Mouse (Mus musculus) limb, embryonic 11.5 days (tissue): Measurements from ENCODE around the gene Bbs12. TPM values are rescaled to one million over a fixed set of nuclear protein-coding genes. Genes with fewer than 3 reads are reported as not detected.
A peak's percentile ranks its signal among the peaks of the same experiment; 100 is the strongest.

ENCODE experiments used
- ATAC-seq: fragments of 200-750 bp; cut with Nextera tagmentation; 2 replicates; pipeline ENCODE4 v1.8.0; 2017; ENCODE audit warnings: low read depth; ENCODE audit not compliant: insufficient number of reproducible peaks, low FRiP score, low TSS enrichment
- DNase-seq: peaks from one replicate; pipeline ENCODE4 v3.0.0-alpha.2; 2015; ENCODE audit warnings: low spot score
- H3K27ac ChIP-seq: fragments of 300-500 bp; sonication (generic); replicated peaks from 2 replicates; pipeline ENCODE4 v1.5.1; 2014; ENCODE audit warnings: low read depth, mild to moderate bottlenecking, low read length
- H3K27me3 ChIP-seq: fragments of 300-500 bp; sonication (generic); 2 replicates; pipeline ENCODE4 v1.6.1; 2014; ENCODE audit warnings: mild to moderate bottlenecking, low read length, mixed read lengths; ENCODE audit not compliant: control insufficient read depth, insufficient read depth
- H3K36me3 ChIP-seq: fragments of 300-500 bp; sonication (generic); 2 replicates; pipeline ENCODE4 v1.6.1; 2014; ENCODE audit warnings: mild to moderate bottlenecking, low read length, moderate library complexity, mixed read lengths; ENCODE audit not compliant: control insufficient read depth, insufficient read depth
- H3K4me1 ChIP-seq: fragments of 300-500 bp; sonication (generic); 2 replicates; pipeline ENCODE4 v1.6.1; 2014; ENCODE audit warnings: low read length, mixed read lengths; ENCODE audit not compliant: control insufficient read depth, insufficient read depth
- H3K4me2 ChIP-seq: fragments of 300-500 bp; sonication (generic); 2 replicates; pipeline ENCODE4 v1.6.1; 2014; ENCODE audit warnings: low read depth, mild to moderate bottlenecking, moderate library complexity; ENCODE audit not compliant: severe bottlenecking
- H3K4me3 ChIP-seq: fragments of 300-500 bp; sonication (generic); 2 replicates; pipeline ENCODE4 v1.5.1; 2014; ENCODE audit warnings: low read depth, low read length
- H3K9ac ChIP-seq: fragments of 300-500 bp; sonication (generic); 2 replicates; pipeline ENCODE4 v1.6.1; 2014; ENCODE audit warnings: mild to moderate bottlenecking, low read length
- H3K9me3 ChIP-seq: fragments of 300-500 bp; sonication (generic); 2 replicates; pipeline ENCODE4 v1.6.1; 2016; ENCODE audit warnings: low read length; ENCODE audit not compliant: control insufficient read depth
- WGBS: fragments of 180-500 bp; shearing (Covaris S2); extraction: QIAGEN DNeasy Blood & Tissue Kit; methylation state at CpG from one replicate; pipeline ENCODE4 v1.1.7; 2014; 5-methylcytosine and 5-hydroxymethylcytosine counted together
- polyA plus RNA-seq: library from polyadenylated mRNA; unstranded; fragments of >200 nt; fragmentation: Nextera tagmentation; extraction: Ambion mirVana; gene quantifications from 2 replicates; pipeline ENCODE4 v1.2.1, GENCODE M21; 2014

The Bbs12 gene
- 8.6 and 11.8 TPM in 2 replicates for polyA plus RNA-seq

- under 1% methylated on average over 40 of the region's 54 CpGs for WGBS
- peak within 1 kb of the TSS; percentile 83 for H3K9ac ChIP-seq
These were observed at the start of gene Bbs12, which contains the start of gene Cetn4 for GRCm38 (mm10) chr3:37312370-37312941. Bbs12 (plus strand) TSS chr3:37312554. Cetn4 (minus strand) TSS chr3:37312708.

GRCm38 (mm10) chr3:37268338-37268737 is 44.0 kb upstream of the Bbs12 start:
- Histone ChIP-seq H3K9ac (no peak overlapping the region), H3K4me1 (no peaks in the 10 kb centered on the region), H3K27ac (no peak overlapping the region), H3K27me3 (no peaks in the 10 kb centered on the region), H3K4me3 (no peak overlapping the region), H3K9me3 (no peaks in the 10 kb centered on the region), H3K36me3 (no peaks in the 10 kb centered on the region), H3K4me2 (no peak overlapping the region)
- WGBS, result 86% methylated on average over 11 of the region's 11 CpGs
- no peak for DNase-seq
- ATAC-seq, result no peak

More at GRCm38 (mm10) chr3:37312370-37312941, at the start of gene Bbs12, which contains the start of gene Cetn4:
- ATAC-seq, result peak; percentile 99
- no peaks in the 10 kb centered on the region for H3K27me3 ChIP-seq
- H3K9me3 ChIP-seq, result no peaks in the 10 kb centered on the region
- H3K4me3 ChIP-seq, result peak within 1 kb of the TSS; percentile 78
- H3K4me1 ChIP-seq, result peaks cover 3% of the 10 kb centered on the region; the same call in 1 of the 2 replicates
- peak within 1 kb of the TSS; percentile 61 for H3K4me2 ChIP-seq
- peak within 1 kb of the TSS; percentile 42; the same call in 1 of the 2 replicates for H3K27ac ChIP-seq
- peak; percentile 98 for DNase-seq
- no peaks in the 10 kb centered on the region for H3K36me3 ChIP-seq

GRCm38 (mm10) chr3:37269926-37270325 is 42.4 kb upstream of the Bbs12 start:
- Histone ChIP-seq H3K27ac (no peak overlapping the region), H3K9me3 (no peaks in the 10 kb centered on the region), H3K27me3 (no peaks in the 10 kb centered on the region), H3K4me3 (no peak overlapping the region), H3K36me3 (no peaks in the 10 kb centered on the region), H3K9ac (no peak overlapping the region), H3K4me2 (no peak overlapping the region), H3K4me1 (no peaks in the 10 kb centered on the region)
- WGBS, result 88% methylated on average over 4 of the region's 4 CpGs
- DNase-seq (no peak), ATAC-seq (no peak)

- H3K4me3 ChIP-seq, result no peak overlapping the region
- ATAC-seq, result no peak
- H3K4me2 ChIP-seq, result no peak overlapping the region
- H3K36me3 ChIP-seq, result no peaks in the 10 kb centered on the region
- 0% methylated on average over 1 of the region's 1 CpGs for WGBS
- H3K9me3 ChIP-seq, result no peaks in the 10 kb centered on the region
- H3K27me3 ChIP-seq, result no peaks in the 10 kb centered on the region
- peak; percentile 56 for DNase-seq
- no peaks in the 10 kb centered on the region for H3K4me1 ChIP-seq
- H3K9ac ChIP-seq, result no peak overlapping the region
- no peak overlapping the region for H3K27ac ChIP-seq
These were observed 41.1 kb upstream of the Bbs12 start for GRCm38 (mm10) chr3:37271209-37271608.

GRCm38 (mm10) chr3:37273092-37273491 is 39.3 kb upstream of the Bbs12 start:
- Histone ChIP-seq H3K27me3 (no peaks in the 10 kb centered on the region), H3K36me3 (no peaks in the 10 kb centered on the region)
- WGBS, result 86% methylated on average over 7 of the region's 7 CpGs

GRCm38 (mm10) chr3:37274661-37275060 is 37.7 kb upstream of the Bbs12 start:
- Histone ChIP-seq H3K4me1 (no peaks in the 10 kb centered on the region), H3K4me3 (no peak overlapping the region), H3K9me3 (no peaks in the 10 kb centered on the region), H3K36me3 (no peaks in the 10 kb centered on the region), H3K4me2 (no peak overlapping the region), H3K27ac (no peak overlapping the region), H3K9ac (no peak overlapping the region), H3K27me3 (no peaks in the 10 kb centered on the region)
- 82% methylated on average over 6 of the region's 6 CpGs for WGBS
- ATAC-seq, result no peak
- DNase-seq, result no peak

More at GRCm38 (mm10) chr3:37273092-37273491, 39.3 kb upstream of the Bbs12 start:
- DNase-seq (no peak), ATAC-seq (no peak)
- no peaks in the 10 kb centered on the region for H3K9me3 ChIP-seq
- H3K9ac ChIP-seq, result no peak overlapping the region
- no peak overlapping the region for H3K27ac ChIP-seq
- no peak overlapping the region for H3K4me2 ChIP-seq
- H3K4me3 ChIP-seq, result no peak overlapping the region
- H3K4me1 ChIP-seq, result no peaks in the 10 kb centered on the region

- no peak for ATAC-seq
- H3K27me3 ChIP-seq, result no peaks in the 10 kb centered on the region
- H3K36me3 ChIP-seq, result no peaks in the 10 kb centered on the region
- no peak overlapping the region for H3K4me3 ChIP-seq
- no peak overlapping the region for H3K9ac ChIP-seq
- H3K4me1 ChIP-seq, result no peaks in the 10 kb centered on the region
- H3K27ac ChIP-seq, result no peak overlapping the region
- H3K9me3 ChIP-seq, result no peaks in the 10 kb centered on the region
- 88% methylated on average over 1 of the region's 1 CpGs for WGBS
- no peak overlapping the region for H3K4me2 ChIP-seq
- DNase-seq, result no peak
These were observed 32.1 kb upstream of the Bbs12 start for GRCm38 (mm10) chr3:37280221-37280620.

- Histone ChIP-seq H3K9me3 (no peaks in the 10 kb centered on the region), H3K4me3 (no peak overlapping the region), H3K9ac (no peak overlapping the region), H3K27me3 (no peaks in the 10 kb centered on the region), H3K4me2 (no peak overlapping the region), H3K36me3 (no peaks in the 10 kb centered on the region), H3K27ac (no peak overlapping the region), H3K4me1 (no peaks in the 10 kb centered on the region)
- WGBS, result 82% methylated on average over 8 of the region's 8 CpGs
- ATAC-seq (no peak), DNase-seq (no peak)
These were observed 31.5 kb upstream of the Bbs12 start for GRCm38 (mm10) chr3:37280871-37281270.
